Mouse (Mus musculus): ENCODE results near the gene Itga6.

Itga6 gene

GRCm38 (mm10) chr2:71796787-71797186 is 51.4 kb downstream of the Itga6 start:
- DNase-seq (ENCODE audit: extremely low read depth, insufficient read length, low spot score) = no peak

GRCm38 (mm10) chr2:71800798-71801197 is 55.4 kb downstream of the Itga6 start:
- DNase-seq (ENCODE audit: extremely low read depth, insufficient read length, low spot score) = no peak

DNA sequence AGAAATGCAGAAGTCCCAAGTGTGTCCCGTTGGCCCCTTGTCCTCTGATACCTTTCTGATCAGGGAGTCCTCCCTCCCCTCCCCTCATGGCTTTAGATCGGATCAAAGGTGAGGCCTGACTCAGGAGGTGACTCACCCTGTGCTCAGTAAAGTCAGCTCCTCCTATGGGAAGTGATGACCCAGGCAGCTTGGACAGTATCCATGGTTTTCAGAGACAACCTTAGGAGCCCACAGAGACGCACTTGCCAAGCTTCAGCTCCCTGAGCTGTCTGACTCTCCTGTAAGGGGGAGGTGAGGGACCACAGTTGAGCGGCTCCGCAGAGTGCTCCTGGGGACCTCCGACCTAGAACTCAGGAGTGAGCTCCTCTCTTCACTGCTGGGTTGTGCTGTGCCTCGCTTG is 56.3 kb downstream of the Itga6 start:
- DNase-seq (ENCODE audit: extremely low read depth, insufficient read length, low spot score) = peak; percentile 60

GRCm38 (mm10) chr2:71802131-71802530 is 56.7 kb downstream of the Itga6 start:
- DNase-seq (ENCODE audit: extremely low read depth, insufficient read length, low spot score) = no peak

DNA sequence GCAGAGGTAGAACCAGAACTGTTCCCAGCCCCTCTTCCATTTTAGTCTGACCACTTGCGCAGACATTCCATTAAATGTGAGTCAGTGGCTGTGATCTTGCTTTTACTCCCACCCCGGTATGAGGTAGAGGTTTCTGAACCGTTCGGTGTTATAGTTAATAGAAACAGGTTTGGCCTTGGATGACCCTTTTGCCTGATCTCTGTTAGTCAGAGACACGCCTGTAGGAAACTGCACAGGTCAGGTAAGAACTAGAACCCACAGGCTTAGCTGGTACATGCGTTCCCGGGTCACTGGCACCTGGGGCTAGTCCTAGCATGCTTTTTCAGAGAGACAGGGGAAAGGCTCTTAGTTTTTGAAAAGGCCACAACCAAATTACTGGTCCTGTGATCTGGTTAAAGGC is 59.7 kb downstream of the Itga6 start:
- DNase-seq (ENCODE audit: extremely low read depth, insufficient read length, low spot score) = no peak

DNA sequence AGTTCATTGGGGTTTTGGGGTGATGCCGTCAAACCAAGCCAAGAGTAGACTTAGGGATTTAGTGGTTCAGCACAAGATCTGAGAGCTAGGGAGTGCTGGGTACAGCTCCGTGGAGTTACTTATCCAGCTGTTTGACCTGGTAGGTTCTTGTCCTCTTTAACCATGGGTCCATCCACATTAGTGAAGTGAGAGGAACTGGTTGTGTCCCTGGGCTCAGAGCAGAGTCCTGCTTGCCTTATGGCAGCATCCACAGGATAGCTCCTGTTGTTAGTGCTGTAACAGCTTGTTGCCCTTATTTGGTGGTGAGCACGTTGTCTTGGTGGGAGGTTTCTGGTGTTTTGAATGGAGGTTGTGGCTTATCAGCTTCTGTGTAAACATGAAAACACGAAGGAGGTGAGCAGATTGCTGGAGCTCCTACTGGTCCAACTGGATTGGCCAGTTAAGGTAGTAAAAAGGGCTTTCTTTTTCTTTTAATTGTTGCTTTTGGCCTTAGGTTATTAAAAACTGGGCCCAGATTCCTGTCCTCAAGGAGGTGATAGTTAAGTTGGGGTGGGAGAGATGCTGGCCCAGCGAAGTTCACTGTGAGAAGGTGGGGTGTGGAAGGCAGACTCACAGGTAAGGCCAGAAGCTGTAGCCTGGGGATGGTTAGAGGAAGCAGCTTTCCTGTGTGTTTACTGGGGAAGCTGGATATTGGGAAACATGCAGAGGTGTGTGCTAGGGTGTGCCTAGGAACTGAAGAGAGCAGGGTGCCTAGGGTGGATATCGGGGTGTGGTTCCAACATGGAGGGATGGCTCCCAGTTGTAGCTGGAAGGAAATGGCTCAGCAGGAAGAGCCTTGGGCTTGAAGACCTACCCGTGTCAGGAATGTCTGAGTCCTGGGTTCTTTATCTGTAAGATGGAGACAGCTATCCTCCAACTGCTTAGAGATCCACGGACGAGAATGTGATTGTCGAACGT is 60.5 kb downstream of the Itga6 start:
- no peak for DNase-seq (ENCODE audit: extremely low read depth, insufficient read length, low spot score)

DNA sequence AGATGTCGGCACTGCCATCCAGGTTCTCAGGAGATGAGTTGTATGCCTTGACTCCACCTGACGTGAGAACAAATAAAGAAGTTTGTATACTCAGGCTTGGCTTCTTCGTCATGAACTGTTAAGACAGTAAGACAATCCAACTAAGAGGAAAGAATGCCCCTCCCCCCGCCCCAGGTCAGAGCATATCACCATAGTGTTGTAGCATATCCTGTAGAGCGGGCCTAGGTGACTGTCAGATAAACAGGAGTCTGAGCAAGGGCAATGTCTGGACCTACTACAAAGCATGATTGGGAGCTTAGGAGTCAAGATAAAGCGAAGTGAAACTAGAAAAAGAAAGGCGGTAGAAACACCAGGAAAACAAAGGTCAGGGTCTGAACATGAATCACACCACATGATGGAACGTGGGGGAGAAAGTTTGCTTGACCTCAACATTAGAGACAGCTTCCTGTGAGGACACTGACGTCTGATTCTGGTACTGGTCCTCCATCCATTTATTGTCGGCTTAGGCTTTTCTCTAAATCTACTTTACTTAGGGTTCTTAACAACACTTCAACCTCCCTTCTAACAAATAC is 64.0 kb downstream of the Itga6 start:
- DNase-seq (ENCODE audit: extremely low read depth, insufficient read length, low spot score) = no peak

DNA sequence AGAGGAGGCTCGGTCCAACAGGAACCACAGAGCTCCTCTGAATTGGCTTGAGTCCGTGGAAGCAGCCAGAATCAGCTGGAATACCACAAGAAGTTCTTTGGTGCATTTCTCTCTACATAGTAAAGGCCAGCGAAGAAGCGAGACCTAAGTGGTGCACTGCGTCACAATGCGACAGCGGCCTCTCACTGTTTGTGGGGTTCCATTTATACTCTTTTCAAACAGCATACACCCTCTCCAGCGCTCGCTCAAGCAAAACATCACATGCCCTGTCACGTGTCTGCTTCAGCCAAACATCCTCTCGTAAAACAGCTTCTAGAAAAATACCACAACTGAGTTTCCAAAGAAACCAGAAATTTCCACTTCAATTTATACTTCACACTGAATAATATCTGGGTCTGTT is 64.6 kb downstream of the Itga6 start:
- DNase-seq (ENCODE audit: extremely low read depth, insufficient read length, low spot score) = no peak

- no peak for DNase-seq (ENCODE audit: extremely low read depth, insufficient read length, low spot score)
Measured at GRCm38 (mm10) chr2:71810906-71811305, 65.5 kb downstream of the Itga6 start.

DNA sequence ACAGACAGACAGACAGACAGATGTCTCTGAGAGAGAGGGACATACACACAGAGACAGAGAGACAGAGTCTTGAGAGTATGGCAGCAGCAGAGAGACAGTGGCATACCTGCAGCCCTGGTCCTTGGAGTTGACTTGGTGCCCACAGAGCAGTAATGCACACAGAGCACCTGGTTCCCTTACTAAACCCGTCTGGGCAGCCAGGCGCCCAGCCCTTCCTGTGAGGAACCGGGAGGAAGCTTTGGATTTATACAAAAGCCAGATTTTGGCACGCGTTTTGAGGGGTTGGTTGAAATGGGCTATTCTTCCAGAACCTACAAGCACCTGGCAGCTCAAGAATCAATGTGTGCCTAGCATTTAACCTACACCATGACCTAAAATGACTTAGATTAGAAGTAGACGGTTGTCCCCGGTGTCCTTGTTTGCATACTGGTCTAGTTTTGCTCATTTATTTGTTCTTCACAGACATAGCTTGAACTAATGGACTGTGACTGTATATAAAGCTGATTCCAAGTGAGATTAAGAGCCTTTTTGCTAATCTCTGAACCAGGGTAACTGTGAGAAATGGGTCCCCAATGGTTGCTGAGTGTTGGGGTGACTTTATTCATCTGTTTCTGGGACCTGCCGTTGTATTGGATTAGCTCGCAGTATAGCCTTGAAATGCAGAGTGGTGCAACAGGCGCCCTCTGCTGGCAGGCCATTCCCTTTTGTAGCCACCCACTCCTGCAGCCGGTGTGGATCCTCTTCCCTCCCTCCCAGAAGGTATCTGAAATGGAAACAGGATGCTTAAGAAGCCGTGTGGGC is 67.0 kb downstream of the Itga6 start:
- peak; percentile 23 for DNase-seq (ENCODE audit: extremely low read depth, insufficient read length, low spot score)

- DNase-seq (ENCODE audit: extremely low read depth, insufficient read length, low spot score) = no peak
Measured at GRCm38 (mm10) chr2:71813022-71813358, 67.6 kb downstream of the Itga6 start.

GRCm38 (mm10) chr2:71813371-71813770 is 68.0 kb downstream of the Itga6 start:
- DNase-seq (ENCODE audit: extremely low read depth, insufficient read length, low spot score) = no peak

DNA sequence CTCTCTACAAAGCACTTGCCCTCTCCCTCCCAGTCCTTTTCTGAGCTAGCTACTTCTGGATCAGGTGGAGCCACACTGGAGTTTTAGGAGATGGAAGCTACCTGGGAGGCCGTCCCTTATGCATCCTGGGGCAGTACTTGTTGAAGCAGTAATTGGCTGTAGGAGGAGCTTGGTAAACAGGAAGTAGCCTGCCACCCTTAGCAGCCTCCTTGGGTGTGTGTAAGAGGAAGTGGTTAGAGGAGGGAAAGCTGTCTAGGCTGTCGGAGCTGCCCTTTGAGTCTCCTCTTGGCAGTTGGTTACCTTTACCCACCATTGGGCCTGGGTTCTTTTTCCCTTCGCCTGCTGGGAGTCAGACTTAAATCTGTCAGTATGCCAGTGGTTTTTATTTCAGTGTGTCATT is 68.6 kb downstream of the Itga6 start:
- peak; percentile 34 for DNase-seq (ENCODE audit: extremely low read depth, insufficient read length, low spot score)

DNA sequence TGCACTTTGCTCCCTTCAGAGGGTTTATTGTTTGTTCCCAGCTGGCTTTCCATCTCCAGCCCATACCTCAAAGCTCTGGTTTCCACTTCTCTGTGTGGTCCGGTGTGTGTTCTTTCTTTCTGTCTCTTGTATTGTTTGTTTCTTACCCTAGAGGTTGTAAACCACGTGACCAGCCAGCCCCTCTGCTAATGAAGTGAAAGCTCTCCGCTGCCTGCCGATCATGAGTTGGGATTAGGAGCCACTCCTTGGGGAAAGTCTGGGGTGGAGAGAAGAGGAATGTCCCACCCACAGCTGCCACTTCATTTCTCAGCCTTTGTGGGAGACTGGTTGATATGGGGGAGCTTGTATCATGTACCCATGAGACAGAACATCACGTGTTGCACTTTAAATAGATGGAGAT is 69.9 kb downstream of the Itga6 start:
- no peak for DNase-seq (ENCODE audit: extremely low read depth, insufficient read length, low spot score)

DNA sequence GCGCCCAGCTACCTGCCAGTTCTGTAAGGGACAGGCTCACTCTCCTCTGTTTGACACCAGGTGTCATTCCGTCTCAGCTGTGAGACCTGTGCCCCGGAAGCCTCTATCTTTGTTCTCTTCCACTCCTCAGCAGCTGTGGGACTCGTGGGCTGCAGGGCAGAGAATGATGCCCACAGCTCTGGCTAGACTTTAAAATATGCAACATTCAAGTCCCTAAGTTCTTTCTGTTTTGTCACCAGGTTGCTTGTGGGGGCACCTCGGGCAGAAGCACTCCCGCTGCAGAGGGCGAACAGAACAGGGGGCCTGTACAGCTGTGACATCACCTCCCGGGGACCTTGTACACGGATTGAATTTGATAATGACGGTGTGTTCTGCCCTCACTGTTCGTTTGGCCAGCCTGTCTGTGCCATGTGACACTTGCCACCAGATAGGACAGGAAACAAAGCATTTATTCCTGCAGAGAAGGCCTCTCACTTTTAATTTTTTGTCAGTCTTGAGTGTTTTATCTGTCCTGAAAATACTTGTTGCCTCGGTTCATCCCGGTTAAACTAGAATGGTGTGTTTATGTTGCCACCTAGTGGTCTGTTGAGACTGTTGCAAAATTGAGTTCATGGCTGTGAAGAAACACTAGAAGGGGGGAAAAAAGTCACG is 71.1 kb downstream of the Itga6 start:
- DNase-seq (ENCODE audit: extremely low read depth, insufficient read length, low spot score) = no peak

DNA sequence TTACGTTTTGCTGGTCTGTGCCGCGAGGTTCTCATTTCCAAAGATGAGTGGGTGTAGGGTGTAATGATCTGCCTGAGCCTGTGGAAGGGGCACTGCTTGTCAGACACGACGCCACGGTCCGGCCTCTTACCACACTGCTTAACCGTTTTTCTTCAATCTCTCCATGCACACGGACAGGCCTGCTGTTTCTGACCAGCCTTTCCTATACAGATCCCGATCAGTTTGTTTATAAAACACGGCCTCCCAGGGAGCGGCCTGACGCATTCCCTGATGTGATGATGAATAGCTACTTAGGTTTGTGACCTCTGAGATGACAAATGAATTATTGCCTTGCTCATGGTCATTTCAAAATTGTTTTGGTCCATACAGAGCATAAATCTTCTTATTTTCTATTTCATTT is 78.7 kb downstream of the Itga6 start:
- no peak for DNase-seq (ENCODE audit: extremely low read depth, insufficient read length, low spot score)

- no peak for DNase-seq (ENCODE audit: extremely low read depth, insufficient read length, low spot score)
Measured at GRCm38 (mm10) chr2:71827711-71828110, 82.3 kb downstream of the Itga6 start.

- no peak for DNase-seq (ENCODE audit: extremely low read depth, insufficient read length, low spot score)
Measured at GRCm38 (mm10) chr2:71828928-71829327, 83.5 kb downstream of the Itga6 start.

GRCm38 (mm10) chr2:71833626-71834025 is 88.2 kb downstream of the Itga6 start:
- no peak for DNase-seq (ENCODE audit: extremely low read depth, insufficient read length, low spot score)

DNA sequence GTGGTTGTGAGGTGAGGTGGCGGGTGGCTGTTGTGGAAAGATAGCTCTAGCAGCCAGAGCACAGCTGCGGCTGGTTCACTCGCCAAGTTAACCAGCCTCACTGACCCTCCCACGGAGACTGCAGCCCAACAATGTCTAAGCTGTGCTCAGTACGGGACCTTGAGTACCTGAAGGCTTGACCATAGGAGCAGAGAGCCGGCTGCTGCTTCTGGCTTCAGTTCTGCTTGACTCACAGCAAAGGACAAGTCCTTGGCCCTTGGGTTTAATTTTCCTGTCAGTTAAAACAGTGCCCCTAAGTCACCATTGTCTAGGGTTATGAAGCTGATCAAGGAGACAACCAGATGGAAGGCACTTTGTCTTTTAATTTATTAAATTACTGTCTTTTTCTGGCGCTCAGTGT is 89.0 kb downstream of the Itga6 start:
- no peak for DNase-seq (ENCODE audit: extremely low read depth, insufficient read length, low spot score)

- no peak for DNase-seq (ENCODE audit: extremely low read depth, insufficient read length, low spot score)
Measured at GRCm38 (mm10) chr2:71835556-71835955, 90.1 kb downstream of the Itga6 start.
